Mouse (Mus musculus): Measurements from ENCODE around the gene Tlr3.

Tlr3 gene

GRCm38 (mm10) chr8:45410882-45411281 lies at the start of gene Tlr3:
Gene Tlr3, minus strand, starts transcription at chr8:45411080.
- peak in 1 of 2 experiments; percentile 5 for DNase-seq

- no peak for DNase-seq
Observed at GRCm38 (mm10) chr8:45457874-45458273, 47.0 kb upstream of the Tlr3 start.

DNA sequence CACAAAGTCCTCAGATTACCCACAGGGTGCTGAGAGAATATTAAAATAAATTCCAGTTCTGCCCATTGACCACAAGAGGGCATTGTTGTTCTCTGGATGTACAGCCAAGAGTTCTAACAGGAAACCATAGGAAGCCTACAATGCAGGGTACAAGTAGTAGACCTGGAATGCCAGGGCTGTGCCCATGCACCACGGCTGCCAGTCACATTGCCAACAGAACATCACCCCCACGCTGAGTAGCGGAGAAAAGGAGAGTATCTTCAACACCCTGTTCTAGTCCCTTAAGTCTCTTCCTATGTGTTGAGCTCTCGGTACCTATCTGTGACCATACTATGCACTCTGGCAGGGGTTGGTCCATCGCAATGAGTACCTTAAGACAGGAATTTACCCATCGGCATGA lies 43.5 kb upstream of the Tlr3 start:
- peak; percentile 25 to 49 for DNase-seq

- DNase-seq = no peak
Observed at GRCm38 (mm10) chr8:45452115-45452514, 41.2 kb upstream of the Tlr3 start.

DNA sequence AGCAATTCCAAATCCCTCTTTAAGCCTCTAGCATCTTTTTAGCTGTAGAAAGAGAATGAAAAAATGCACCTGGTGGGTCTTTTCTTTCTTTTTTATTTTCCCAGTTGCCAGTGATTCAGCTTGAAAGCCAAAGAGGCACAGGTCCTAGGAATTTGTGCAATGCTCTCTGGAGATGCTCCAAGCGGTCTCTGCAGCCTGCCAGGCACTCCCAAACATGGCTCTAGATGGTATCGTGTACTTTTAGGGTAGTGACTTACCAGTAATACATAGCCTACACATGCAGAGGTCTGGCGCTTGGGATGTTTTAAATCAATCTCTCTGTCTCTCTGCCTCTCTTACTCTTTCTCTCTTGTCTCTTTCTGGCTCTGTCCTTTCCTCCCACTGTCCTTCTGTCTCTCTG lies 38.0 kb upstream of the Tlr3 start:
- no peak for DNase-seq

DNA sequence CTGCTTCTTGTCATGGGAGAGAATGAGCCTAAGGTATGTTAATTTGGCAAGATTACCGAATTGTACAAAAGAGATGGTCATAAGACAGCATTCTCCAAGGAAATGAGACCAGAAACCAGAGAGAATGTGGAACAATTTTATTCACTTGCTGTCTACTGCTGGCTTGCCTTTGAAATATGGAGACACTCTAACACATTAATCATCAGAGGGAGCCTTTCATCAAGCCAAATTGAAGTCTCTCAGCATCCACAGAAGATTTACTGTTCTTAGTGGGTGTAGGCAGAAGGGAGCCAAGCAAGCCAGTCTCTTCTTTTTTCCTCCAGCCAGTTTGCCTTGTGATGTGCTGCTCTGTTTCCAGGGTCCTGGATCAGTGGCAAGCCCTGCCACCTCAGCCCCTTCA lies 37.4 kb upstream of the Tlr3 start:
- no peak for DNase-seq

DNA sequence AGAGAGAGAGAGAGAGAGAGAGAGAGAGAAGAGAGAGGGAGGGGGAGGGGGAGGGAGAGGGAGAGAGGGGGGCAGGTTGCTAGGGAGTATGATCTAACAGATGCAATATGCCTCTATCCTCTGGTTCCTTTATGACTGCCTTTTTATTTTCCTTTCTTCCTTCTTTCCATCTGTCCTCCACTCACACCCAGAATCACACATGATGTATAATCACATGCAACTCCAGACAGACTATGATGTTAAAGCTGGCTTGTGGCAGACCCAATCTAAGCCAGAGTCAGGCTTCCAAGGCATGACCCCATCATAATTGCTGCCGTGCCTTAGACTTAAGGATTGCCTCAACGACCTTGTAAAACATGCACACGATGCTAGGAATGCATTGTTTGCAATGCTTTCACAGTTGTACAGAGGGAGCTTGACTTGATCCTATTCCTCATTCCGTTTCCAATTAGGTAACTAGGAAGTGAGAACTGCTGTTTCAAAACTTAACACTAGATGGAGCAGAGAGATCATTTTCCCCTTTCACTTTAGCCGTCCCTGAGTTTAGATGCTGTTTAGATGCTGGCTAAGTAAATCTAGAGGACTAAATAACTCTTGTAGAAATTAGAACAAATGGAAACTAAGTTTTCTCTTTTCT lies 28.1 kb upstream of the Tlr3 start:
- no peak for DNase-seq

GRCm38 (mm10) chr8:45420151-45420550 lies 9.3 kb upstream of the Tlr3 start:
- DNase-seq = no peak

DNA sequence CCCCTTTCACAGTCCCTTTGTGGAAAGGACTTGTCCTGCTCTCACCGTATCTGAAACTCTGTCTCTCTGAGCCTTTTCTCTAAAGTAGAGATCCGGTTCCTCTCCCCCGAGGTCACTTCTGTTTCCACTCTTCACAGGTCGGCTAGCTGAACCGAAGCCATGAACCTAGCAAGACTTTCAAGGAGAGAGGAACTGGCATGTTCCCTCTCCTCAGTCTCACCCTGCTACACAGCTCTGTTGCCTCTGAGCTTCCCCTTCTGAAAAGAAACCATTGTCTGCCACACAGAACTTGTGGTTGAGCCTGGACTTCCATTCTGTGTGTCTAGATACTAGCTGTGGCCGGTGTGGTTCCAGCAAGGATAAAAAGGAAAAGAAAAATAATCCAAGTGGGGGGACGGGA lies 4.1 kb upstream of the Tlr3 start:
- DNase-seq = peak in 1 of 2 experiments; percentile 4

DNA sequence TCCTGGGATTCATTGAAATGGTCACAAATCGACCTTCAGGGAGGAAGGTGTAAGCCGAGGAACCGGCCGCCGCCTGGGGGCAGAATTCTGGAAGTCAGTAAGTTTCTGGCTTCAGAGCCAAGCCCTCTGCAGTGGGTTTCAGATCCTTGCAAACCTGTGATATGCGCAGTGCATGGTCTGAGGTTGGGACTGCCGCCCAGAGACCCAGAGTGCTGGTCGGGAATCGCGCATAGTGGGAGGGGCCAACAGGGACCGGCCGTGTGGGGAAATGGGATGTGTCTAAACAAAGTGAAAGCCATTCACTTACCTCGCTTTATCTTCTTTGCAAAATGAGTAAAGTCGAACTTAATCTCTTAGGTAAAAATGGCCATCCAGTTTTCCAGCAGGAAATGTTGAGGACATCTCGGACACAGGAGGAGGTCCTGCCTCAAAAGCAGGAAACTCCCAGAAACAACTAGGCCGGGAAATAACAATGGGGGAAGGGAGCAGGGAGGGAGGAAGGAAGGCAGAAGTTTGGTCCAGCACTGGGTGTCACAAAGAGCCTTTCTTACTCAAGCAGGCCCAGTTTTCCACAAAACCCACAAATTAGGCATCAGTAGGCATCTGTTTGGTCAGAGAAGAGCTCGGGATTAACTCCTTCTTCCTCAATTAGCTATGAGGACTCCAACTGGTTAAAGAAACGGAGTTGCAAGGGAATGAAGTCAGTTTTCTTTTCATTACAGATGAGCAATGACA lies 567 bp downstream of the Tlr3 start:
- peak; percentile 77 to 83 for DNase-seq

- no peak for DNase-seq
Observed at GRCm38 (mm10) chr8:45409702-45410101, 1.2 kb downstream of the Tlr3 start.

DNA sequence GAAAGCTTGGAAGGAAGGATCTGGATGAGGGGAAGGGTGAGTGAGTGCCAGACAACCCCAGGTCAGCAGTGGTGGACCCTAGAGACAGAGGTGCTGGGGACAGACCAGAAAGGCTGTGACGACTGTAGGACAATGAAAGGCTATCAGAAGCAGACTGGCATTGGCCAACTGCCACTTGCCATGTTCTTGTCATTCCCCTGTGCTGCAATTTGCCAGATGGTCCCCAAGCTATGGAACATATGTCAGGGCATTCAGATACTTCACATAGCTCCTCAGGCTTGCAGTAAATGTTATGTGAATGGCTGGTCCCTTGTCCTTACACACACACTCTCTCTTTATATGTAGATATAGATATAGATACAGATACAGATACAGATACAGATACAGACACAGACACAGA lies 27.6 kb downstream of the Tlr3 start:
- DNase-seq = no peak

DNA sequence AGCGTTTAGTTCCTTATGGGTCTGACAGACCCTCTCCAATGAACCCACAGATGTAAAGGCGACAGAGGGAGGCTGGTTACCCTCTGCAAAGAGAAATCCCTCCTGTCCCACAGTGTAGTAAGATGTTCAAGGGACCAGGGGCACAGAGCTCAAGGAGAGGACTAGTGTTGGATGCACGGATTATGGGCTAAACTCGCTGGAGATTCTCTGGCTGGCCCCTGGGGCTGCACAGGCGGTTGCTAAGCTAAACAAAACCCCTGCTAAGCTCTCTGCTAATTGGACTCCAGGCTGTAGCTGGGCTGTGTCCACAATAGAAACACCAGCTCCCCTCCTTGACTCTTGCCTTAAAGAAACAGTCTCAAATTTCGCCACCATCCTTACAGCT lies 28.9 kb downstream of the Tlr3 start, which contains the start of gene Fam149a:
TSS of gene Fam149a (minus strand) at position 329 of the 385 bp plus-strand sequence.
- DNase-seq = no peak

DNA sequence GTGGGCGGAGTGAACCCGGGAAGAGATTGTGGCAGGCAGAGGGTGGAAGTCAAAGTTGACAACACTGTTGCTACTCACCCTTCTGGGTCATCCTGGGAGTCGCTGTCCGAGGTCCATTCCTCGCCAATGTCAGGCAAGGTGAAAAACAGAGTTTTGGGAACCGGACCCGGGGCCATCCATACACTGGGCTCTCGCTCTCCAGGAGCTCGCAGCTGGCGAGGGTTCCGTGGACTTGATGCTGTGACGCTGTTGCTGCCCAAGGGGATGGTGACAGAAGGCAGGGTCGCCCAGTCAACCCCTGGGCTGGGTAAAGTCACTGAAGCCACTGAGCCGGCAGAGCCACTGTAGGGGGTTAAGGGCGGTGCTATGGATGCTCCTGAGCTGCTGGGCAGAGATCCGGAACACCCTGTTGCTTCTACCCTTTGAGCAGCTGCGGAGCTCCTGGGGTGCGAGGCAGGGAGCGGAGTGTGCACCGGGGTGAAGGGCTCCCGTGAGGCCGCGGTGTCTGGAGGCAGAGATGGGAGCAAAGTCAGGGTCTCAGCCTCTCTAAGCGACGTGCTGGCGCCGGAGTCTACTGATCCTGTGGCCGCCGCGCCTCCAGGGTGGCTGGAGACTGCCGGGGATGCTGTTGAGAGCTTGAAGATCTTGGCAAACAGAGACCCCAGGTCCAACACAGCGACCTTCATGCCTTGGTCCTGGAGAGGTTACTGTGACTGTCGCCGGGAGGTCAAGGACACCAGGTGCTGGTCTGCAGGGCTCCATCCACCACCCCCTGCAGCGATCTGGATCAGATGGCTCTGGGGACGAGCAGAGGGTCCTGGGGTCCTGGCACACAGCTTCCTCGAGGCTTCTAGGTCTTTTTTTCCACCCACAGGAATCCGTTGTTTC lies 29.6 kb downstream of the Tlr3 start:
- no peak for DNase-seq

GRCm38 (mm10) chr8:45380598-45380997 lies 30.3 kb downstream of the Tlr3 start:
- no peak for DNase-seq

DNA sequence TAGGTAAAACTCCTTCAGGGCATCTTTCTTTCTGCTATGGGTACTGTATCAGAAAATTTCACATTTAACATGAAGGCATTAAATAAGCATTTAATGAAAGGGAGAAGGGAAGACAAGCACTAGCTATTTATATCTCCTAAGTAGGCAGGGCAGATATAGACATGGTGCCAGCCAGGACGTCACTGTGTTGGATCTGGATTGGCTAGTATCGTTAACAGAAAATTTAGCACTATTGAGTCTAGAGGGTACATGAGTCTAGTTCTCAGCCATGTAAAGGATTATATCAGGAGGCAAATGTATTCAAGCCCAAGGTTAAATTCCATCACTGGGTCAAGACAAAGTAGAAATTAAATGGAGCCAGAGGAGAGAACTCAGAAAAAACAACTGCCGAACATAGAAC lies 36.8 kb downstream of the Tlr3 start:
- DNase-seq = no peak

DNA sequence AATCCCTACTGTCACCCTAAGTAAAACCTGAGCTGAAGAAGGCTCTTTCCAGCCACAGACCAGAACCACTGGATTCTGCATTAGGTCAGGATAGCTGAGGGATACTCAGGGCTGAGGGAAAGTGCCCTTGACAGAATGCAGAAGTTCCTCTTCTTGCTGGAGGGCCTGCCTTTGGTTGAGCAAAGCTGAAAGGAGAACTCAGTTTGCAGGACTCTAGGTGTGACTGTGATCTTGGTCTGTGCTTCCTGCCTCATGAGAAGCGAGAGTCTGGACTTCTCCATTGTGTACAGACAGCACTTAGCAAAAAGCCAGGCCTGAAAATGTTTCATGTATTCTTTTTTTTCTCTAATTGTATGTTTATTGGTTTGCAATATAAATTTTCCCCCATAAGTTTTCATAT lies 43.7 kb downstream of the Tlr3 start:
- no peak for DNase-seq

DNA sequence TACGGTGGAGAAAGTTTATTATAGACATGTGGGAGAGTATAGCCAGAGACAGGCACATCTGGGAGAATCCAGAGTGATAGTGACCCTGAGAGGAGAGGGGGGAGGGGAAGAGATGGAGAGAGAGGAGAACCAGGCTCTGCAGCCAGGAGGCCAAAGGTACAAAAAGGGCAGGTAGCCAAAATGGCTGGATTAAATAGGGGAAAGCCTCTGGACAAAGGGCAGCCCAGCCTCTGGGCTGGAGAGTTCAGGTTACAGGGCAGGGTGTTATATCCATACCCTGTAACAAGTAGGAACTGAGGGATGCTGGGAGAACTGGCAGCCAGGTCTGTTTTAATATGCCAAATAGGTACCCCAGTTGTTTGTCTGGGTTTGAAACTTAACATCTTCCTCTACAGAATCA lies 47.7 kb downstream of the Tlr3 start:
- no peak for DNase-seq

DNA sequence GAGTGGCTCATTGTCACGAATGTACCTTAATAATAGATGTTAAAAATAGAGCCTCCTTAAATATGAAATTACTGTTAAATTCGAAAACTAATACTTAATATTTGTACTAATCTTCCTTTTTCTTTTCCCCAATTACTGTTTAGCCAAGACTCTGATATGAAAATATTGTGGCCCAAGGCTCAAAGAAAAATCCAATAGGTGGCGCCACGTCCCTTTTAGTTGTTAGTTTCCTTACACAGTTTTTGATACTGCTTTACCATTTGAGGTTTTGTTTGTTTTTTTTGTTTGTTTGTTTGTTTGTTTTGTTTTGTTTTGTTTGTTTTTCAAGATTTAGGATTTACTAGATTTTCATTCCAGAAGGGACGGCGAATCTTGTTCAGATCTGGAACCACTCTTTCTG lies 48.6 kb downstream of the Tlr3 start:
- no peak for DNase-seq

DNA sequence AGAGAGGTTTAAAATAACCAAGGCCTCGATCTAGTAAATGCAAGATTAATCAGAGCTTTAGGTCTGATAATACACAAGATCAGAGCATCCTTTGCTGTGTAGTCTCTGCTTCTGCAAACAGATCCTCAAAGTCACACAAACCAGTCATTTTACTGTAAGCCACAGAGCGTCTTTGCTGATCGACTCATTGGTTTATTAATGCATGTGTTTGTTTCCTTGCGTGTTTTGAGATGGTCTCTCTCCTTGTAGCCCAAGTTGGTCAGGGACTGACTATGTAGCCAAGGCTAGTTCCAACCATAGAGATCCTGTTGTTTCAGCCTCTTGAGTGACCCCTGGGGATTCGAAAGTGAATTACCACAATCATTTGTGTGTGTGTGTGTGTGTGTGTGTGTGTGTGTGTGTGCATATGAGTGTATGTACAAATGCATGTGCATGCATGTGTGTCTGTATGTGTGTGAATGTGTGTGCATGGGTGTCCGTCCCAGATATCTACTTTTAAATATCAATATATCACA lies 51.7 kb downstream of the Tlr3 start:
- no peak for DNase-seq

DNA sequence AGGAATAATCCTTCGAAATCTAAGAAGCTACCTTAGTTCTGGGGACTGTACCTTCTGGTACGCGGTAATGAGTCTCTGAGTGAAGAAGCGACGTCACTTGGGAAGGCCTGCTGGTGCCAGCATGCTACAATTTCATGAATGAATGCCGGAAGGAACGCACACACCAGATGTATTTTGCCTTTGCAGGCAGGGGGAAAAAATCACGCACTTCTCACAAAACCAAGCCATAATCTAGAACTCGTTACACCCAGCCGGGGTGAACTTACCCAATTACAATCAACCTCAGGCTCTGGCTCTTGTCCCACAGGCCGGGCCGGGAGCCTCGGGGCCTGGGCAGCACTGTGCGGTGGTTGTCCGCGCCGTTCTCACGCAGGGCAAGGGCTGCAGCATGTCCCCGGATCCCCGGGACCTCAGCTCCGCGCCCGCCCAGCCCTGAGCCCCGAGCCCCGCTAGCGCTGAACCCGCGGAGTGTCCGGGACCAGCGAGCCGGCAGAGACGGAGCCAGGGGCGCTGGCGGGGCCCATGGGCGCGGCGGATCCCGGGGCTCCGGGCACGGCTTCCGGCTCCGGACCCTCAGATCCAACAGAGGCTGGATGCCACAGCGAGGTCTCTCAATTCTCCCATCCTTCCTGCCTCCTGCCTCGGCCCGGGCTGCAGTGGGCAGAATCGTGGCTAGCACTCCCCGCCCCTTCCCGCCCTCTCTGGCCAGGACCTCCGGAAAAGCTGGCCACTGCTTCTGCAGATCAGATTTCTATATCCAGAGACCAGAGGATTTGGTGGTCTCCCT lies 52.6 kb downstream of the Tlr3 start:
- peak; percentile 45 to 62 for DNase-seq

- no peak for DNase-seq
Observed at GRCm38 (mm10) chr8:45355809-45356208, 55.1 kb downstream of the Tlr3 start.
